Mouse (Mus musculus): ENCODE results near the gene Tmem128. TPM values are rescaled to one million over a fixed set of nuclear protein-coding genes. Genes with fewer than 3 reads are reported as not detected.

Gene Tmem128
- total and polyA plus RNA-seq, 3 experiments, result 55.9 to 78.9 TPM; not detected in 1

DNA sequence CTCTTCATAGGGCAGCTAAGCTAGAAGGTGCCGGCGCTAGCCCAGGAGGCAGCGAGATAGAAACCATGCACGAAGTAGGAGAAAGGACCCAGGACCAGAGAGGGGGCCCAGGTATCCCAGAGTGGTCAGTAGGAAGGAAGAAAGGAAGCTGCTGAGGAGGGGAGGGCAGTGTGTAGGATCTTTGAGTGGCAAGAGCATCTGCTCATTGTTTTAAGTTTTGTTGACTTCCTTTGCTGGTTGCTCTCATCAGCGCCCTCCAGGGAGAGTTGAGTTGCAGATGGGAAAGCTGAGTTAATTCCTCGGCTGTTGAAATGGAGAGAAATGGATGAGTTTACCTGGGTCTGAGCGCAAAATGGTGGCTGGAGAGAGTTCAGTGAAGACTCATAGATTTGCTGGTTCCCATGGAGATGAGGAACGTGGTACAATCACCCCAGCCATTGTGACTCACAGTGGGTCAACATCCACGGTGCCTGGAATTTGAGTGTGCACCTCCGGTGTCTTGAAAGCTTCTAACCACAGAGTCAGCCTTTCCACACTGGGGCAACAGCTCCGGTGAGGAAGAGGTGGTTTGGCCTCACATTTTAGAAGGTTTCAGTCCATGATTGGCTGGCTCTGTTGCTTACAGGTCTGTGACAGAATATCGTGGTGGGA lies 41.9 kb downstream of the Tmem128 start:
- no peak for TF ChIP-seq MYB (IDR thresholded peaks at IDR 0.05; ENCODE audit: low read depth, low read length)
- TF ChIP-seq SMC3 (IDR thresholded peaks at IDR 0.05; ENCODE audit: low read depth, low read length), result no peak
- no peak for TF ChIP-seq ZNF384 (IDR thresholded peaks at IDR 0.05; ENCODE audit: low read depth, low read length)
- no peak for TF ChIP-seq NRF1 (IDR thresholded peaks at IDR 0.05; ENCODE audit: insufficient read depth, low read depth, low read length, poor library complexity, severe bottlenecking)
- no peak for TF ChIP-seq ZKSCAN1 (IDR thresholded peaks at IDR 0.05; ENCODE audit: low read depth, low read length)
- TF ChIP-seq POLR2AphosphoS5 (IDR thresholded peaks at IDR 0.05; ENCODE audit: borderline replicate concordance, low read depth, low read length), result no peak
- no peak for TF ChIP-seq CTCF (IDR thresholded peaks at IDR 0.05 in 2 of 3, conservative IDR thresholded peaks at IDR 0.05 in 1 of 3; ENCODE audit: control insufficient read depth in 1 of 3, insufficient read depth in 1 of 3, low read depth in 2 of 3, low read length in 3 of 3, poor library complexity in 1 of 3, severe bottlenecking in 1 of 3)
- TF ChIP-seq GATA1 (IDR thresholded peaks at IDR 0.05; ENCODE audit: low read depth, low read length), result no peak
- Histone ChIP-seq H3K9me3 (replicated peaks; ENCODE audit: insufficient read depth, low read length) (no peaks in the 10 kb centered on the region), H3K79me2 (ENCODE audit: control insufficient read depth, insufficient read depth, low read length, poor library complexity) (no peaks in the 10 kb centered on the region), H3K27ac (ENCODE audit: control insufficient read depth, low read depth, low read length) (no peak overlapping the region), H3K4me1 (ENCODE audit: control insufficient read depth in 1 of 2, insufficient read depth in 2 of 2, low read length in 2 of 2) (no peaks in the 10 kb centered on the region), H3K9ac (ENCODE audit: control insufficient read depth, low read depth, low read length, poor library complexity, severe bottlenecking) (no peak overlapping the region), H3K36me3 (ENCODE audit: control insufficient read depth in 1 of 2, insufficient read depth in 2 of 2, low read length in 2 of 2) (no peaks in the 10 kb centered on the region), H3K27me3 (ENCODE audit: control insufficient read depth in 1 of 2, insufficient read depth in 2 of 2, low read length in 2 of 2) (peaks cover 1 to 3% of the 10 kb centered on the region in 2 experiments; a peak in 2 of 4 replicates), H3K4me3 (ENCODE audit: control insufficient read depth in 1 of 2, insufficient read depth in 1 of 2, low read depth in 2 of 2, low read length in 2 of 2) (no peak overlapping the region)
- no peak for DNase-seq (ENCODE audit: low read depth, low spot score)

- H3K79me2 ChIP-seq (ENCODE audit: control insufficient read depth, insufficient read depth, low read length, poor library complexity), result no peaks in the 10 kb centered on the region
- no peak overlapping the region for H3K27ac ChIP-seq (ENCODE audit: control insufficient read depth, low read depth, low read length)
- no peak overlapping the region for H3K9ac ChIP-seq (ENCODE audit: control insufficient read depth, low read depth, low read length, poor library complexity, severe bottlenecking)
- no peak for DNase-seq (ENCODE audit: low read depth, low spot score)
- no peaks in the 10 kb centered on the region for H3K4me1 ChIP-seq (ENCODE audit: control insufficient read depth in 1 of 2, insufficient read depth in 2 of 2, low read length in 2 of 2)
- H3K36me3 ChIP-seq (ENCODE audit: control insufficient read depth in 1 of 2, insufficient read depth in 2 of 2, low read length in 2 of 2), result no peaks in the 10 kb centered on the region
- H3K4me3 ChIP-seq (ENCODE audit: control insufficient read depth in 1 of 2, insufficient read depth in 1 of 2, low read depth in 2 of 2, low read length in 2 of 2), result no peak overlapping the region
- peaks cover 1 to 3% of the 10 kb centered on the region in 2 experiments; a peak in 2 of 4 replicates for H3K27me3 ChIP-seq (ENCODE audit: control insufficient read depth in 1 of 2, insufficient read depth in 2 of 2, low read length in 2 of 2)
- no peaks in the 10 kb centered on the region for H3K9me3 ChIP-seq (replicated peaks; ENCODE audit: insufficient read depth, low read length)
- no peak for TF ChIP-seq CTCF (IDR thresholded peaks at IDR 0.05 in 2 of 3, conservative IDR thresholded peaks at IDR 0.05 in 1 of 3; ENCODE audit: control insufficient read depth in 1 of 3, insufficient read depth in 1 of 3, low read depth in 2 of 3, low read length in 3 of 3, poor library complexity in 1 of 3, severe bottlenecking in 1 of 3)
- no peak for TF ChIP-seq GATA1 (IDR thresholded peaks at IDR 0.05; ENCODE audit: low read depth, low read length)
- no peak for TF ChIP-seq ZNF384 (IDR thresholded peaks at IDR 0.05; ENCODE audit: low read depth, low read length)
- no peak for TF ChIP-seq ZKSCAN1 (IDR thresholded peaks at IDR 0.05; ENCODE audit: low read depth, low read length)
- no peak for TF ChIP-seq ZMIZ1 (IDR thresholded peaks at IDR 0.05; ENCODE audit: low read depth, low read length)
- TF ChIP-seq GABPA (IDR thresholded peaks at IDR 0.05; ENCODE audit: low read depth, low read length), result no peak
- no peak for TF ChIP-seq MYB (IDR thresholded peaks at IDR 0.05; ENCODE audit: low read depth, low read length)
- TF ChIP-seq EP300 (IDR thresholded peaks at IDR 0.05; ENCODE audit: low read depth in 1 of 2, low read length in 2 of 2), result no peak
Observed at GRCm38 (mm10) chr5:38302651-38303050, 42.7 kb downstream of the Tmem128 start.

GRCm38 (mm10) chr5:38305241-38305640 lies 45.3 kb downstream of the Tmem128 start:
- H3K4me1 ChIP-seq (ENCODE audit: control insufficient read depth in 1 of 2, insufficient read depth in 2 of 2, low read length in 2 of 2), result no peaks in the 10 kb centered on the region; a peak in 1 of 4 replicates
- H3K4me3 ChIP-seq (ENCODE audit: control insufficient read depth in 1 of 2, insufficient read depth in 1 of 2, low read depth in 2 of 2, low read length in 2 of 2), result no peak overlapping the region
- no peak overlapping the region for H3K9ac ChIP-seq (ENCODE audit: control insufficient read depth, low read depth, low read length, poor library complexity, severe bottlenecking)
- H3K9me3 ChIP-seq (replicated peaks; ENCODE audit: insufficient read depth, low read length), result no peaks in the 10 kb centered on the region
- H3K27me3 ChIP-seq (ENCODE audit: control insufficient read depth in 1 of 2, insufficient read depth in 2 of 2, low read length in 2 of 2), result peaks cover 1 to 3% of the 10 kb centered on the region in 2 experiments; a peak in 2 of 4 replicates
- H3K36me3 ChIP-seq (ENCODE audit: control insufficient read depth in 1 of 2, insufficient read depth in 2 of 2, low read length in 2 of 2), result no peaks in the 10 kb centered on the region
- H3K27ac ChIP-seq (ENCODE audit: control insufficient read depth, low read depth, low read length), result no peak overlapping the region
- TF ChIP-seq MAFK (IDR thresholded peaks at IDR 0.05; ENCODE audit: borderline replicate concordance, low read depth, low read length) (no peak), ZKSCAN1 (IDR thresholded peaks at IDR 0.05; ENCODE audit: low read depth, low read length) (no peak), GABPA (IDR thresholded peaks at IDR 0.05; ENCODE audit: low read depth, low read length) (no peak), POLR2AphosphoS2 (IDR thresholded peaks at IDR 0.05; ENCODE audit: low read length) (no peak), E2F4 (IDR thresholded peaks at IDR 0.05; ENCODE audit: borderline replicate concordance, low read depth, low read length) (no peak), TAL1 (IDR thresholded peaks at IDR 0.05; ENCODE audit: low read length) (no peak), GATA1 (IDR thresholded peaks at IDR 0.05; ENCODE audit: low read depth, low read length) (no peak), RCOR1 (IDR thresholded peaks at IDR 0.05; ENCODE audit: low read depth, low read length) (no peak), KAT2A (conservative IDR thresholded peaks at IDR 0.05; ENCODE audit: low read depth, low read length) (no peak), TBP (IDR thresholded peaks at IDR 0.05; ENCODE audit: low read depth, low read length) (no peak)
- no peak for DNase-seq (ENCODE audit: low read depth, low spot score)
- no peaks in the 10 kb centered on the region for H3K79me2 ChIP-seq (ENCODE audit: control insufficient read depth, insufficient read depth, low read length, poor library complexity)

All from MEL (cell line).